Mouse (Mus musculus): ENCODE measurements around the gene Ckm. TPM values are rescaled to one million over a fixed set of nuclear protein-coding genes. Genes with fewer than 3 reads are reported as not detected.

Gene Ckm
- total RNA-seq, 2 experiments from 2014 or later: not detected

DNA sequence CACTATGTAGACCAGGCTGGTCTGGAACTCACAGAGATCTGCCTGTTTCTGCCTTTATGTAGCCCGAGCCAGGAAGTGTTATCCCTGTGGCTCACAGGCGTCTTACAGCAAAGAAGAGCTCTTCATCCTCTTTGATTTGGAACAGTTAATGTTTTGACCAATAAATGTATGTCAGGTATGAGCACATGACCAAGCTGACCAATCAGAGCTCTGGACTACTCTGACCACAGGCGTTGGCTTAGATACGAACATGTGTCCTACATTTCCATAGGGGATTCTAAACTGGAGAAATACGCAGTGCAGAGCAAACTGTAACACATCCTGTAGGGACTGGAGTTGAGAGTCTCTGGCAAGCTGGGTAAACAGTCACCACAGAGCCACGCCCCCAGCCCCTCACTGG, 22.3 kb downstream of the Ckm start:
- ATAC-seq (replicated peaks; ENCODE audit: low FRiP score, poor library complexity, severe bottlenecking): no peak

DNA sequence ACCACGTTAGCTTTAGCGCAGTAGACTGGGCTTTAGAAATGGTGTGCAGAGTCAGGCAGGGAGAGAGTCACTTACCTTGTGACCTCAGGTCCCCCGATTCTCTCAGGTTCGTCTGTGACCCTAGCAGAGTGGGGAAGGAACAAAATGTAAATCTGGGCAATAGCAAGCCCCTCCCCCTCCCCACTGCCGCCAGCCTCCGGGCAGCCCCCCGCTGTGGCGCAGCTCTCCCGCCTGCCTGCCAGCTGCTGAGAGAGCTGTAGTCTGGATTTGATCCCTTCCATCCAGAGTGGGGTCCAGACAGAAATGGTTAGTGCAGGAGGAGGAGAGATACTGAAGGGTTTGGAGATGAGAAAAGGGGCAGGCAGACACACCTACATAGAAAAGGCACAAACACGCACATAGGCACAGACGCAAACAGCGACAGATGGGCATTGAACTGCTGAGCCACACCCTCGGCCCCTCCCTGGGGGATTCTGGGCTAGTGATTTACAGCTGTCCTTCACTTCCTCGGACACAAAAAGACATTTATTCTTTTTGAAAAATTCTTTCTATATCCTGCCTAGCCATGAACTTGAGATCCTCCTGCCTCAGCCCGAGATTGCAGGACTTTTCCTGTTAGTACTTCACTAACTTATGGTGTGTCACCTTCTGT, 23.5 kb downstream of the Ckm start:
- ATAC-seq (replicated peaks; ENCODE audit: low FRiP score, poor library complexity, severe bottlenecking): no peak

DNA sequence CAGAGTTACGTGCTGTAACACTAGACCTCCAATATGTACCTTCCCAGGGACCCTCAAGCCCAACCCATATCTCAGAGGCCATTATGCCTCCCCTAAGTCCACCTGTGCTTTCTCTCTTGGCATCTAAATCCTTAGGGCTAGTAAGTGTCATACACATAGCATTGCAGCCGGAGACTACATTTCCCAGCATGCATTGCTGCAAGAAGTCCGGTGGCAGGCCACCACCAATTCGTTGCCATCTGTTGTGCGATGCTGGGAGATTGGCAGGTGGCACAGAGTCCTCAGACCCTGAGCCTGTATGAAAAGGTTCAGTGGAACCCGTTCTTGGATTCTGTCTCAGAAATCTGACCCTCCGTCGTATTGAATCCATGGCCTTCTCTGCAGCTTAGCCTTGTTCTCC, 25.1 kb downstream of the Ckm start:
- no peak for ATAC-seq (replicated peaks; ENCODE audit: low FRiP score, poor library complexity, severe bottlenecking)

DNA sequence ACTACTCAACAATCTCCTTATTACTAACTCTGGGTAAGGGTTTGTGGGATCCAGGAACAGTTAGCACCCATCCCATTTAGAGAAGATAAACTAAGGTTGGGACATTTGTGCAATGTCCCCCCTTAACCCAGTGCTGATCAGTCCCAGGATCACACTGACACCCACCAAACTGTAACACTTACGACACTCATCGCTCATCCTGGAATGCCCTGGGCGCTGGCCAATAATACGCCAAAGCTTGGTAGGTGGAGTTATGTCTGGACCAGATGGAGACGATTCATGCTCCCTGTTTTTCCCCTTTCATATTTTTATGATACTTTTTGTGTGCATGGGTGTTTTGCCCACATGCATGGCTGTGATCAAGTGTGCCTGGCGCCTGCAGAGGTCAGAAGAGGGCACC, 25.8 kb downstream of the Ckm start:
- no peak for ATAC-seq (replicated peaks; ENCODE audit: low FRiP score, poor library complexity, severe bottlenecking)

DNA sequence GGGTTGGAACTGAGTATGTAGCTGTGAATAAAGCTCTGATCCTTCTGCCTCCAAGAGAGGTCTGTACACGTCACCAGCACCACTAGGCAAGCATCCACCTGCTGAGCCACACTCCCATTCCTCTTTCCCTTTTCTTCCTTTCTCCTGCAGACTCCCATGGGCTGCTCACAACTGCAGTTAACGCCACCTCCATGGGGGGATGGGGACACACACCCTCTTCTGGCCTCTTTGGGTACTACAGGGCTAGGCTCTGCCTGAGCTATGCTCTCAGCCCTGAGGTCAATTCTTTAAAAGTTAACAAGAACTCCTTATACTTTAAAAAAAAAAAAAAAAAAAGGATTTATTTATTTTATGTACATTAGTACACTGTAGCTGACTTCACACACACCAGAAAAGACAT, 27.9 kb downstream of the Ckm start:
- ATAC-seq (replicated peaks; ENCODE audit: low FRiP score, poor library complexity, severe bottlenecking): no peak

DNA sequence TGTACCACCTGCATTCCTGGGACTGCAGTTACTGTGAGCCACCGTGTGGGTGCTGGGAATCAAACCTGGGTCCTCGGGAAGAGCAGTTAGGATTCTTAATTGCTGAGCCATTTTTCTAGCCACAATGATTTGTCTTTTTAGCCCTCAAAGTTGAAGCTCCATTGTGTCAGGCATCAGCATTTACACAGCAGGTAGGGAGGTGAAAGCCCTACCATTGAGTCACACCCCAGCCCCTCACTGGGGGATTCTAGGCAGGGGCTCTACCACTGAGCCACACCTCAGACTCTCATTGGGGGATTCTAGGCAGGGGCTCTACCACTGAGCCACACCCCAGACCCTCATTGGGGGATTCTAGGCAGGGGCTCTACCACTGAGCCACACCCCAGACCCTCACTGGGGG, 31.7 kb downstream of the Ckm start:
- ATAC-seq (replicated peaks; ENCODE audit: low FRiP score, poor library complexity, severe bottlenecking): no peak

DNA sequence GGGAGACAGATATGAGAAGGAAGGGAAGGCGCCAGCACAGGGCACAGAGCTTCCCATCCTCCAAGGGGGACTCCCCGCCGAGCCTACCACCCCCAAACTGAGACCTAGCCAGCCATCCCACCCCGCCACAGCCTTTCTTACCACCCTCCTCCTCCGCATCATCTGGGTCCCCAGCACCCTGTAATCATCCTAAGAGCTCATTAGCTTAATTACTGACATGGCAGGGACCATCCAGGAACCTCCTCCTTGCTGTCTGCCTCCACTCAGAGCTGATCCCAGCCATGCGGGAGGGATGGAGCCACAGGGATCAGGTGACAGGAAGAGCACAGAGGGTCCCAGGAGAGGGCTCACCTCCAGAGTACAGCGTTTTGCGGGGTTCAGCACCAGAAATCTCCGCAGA, 32.5 kb downstream of the Ckm start:
- ATAC-seq (replicated peaks; ENCODE audit: low FRiP score, poor library complexity, severe bottlenecking): no peak

- no peak for ATAC-seq (replicated peaks; ENCODE audit: low FRiP score, poor library complexity, severe bottlenecking)
Measured at GRCm38 (mm10) chr7:19441448-19442091, 37.0 kb downstream of the Ckm start.

DNA sequence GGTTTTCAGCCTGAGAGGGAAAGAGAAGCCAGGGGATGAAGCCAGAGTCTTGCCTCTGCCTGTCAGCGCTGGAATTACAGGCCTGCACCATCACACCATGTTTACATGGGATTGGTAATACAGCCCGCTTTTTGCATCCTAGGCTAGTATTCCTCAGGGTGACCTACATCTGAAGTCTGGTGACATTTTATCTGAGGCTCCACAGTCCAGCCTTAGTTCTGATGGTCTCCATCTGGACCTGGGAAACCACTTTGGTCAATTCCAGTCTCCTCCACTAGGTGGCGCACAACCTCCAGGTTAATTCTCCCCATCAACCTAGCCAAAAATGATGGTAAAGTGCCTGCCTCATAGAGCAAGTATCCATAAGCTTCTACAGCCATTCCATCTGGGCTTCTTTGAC, 38.8 kb downstream of the Ckm start:
- peak; percentile 46 for ATAC-seq (replicated peaks; ENCODE audit: low FRiP score, poor library complexity, severe bottlenecking)

DNA sequence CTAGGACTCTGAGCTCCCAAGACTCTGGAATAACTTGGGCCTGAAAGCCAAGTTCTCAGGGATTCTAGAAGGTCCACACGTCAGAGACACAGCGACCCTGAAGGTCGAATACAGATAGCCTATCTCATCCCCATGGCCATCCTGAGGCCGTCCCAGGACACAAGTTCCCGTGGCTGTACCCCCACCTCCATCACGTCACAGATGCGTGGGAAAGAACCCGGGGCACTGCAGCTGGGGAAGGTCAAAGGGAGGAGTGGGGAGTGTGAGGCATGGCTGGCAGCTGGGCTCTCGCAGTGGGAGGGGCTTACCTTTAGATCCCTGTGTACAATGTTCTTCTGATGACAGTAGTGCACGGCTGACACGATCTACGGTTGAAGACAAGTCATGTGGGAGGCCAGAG, 40.2 kb downstream of the Ckm start:
- ATAC-seq (replicated peaks; ENCODE audit: low FRiP score, poor library complexity, severe bottlenecking): no peak

DNA sequence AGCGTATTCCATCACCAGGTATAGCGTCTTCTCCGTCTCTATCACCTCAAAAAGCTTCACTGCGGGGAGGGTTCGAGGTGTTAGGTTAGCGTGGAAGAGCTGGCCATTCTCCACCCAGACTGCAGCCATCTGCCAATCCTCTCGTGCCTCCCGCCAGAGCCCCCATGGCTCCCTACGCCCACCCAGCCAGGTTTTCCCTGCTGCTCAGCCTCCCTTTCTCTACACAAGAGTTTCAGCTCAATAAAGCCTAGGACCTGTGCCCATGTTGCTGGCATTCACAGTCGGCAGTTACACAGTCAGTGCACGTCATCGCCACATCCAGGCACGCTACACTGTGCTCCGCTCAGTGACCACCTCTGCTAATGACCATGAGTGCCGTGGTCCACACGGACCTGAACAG, 43.1 kb downstream of the Ckm start:
- ATAC-seq (replicated peaks; ENCODE audit: low FRiP score, poor library complexity, severe bottlenecking): no peak

DNA sequence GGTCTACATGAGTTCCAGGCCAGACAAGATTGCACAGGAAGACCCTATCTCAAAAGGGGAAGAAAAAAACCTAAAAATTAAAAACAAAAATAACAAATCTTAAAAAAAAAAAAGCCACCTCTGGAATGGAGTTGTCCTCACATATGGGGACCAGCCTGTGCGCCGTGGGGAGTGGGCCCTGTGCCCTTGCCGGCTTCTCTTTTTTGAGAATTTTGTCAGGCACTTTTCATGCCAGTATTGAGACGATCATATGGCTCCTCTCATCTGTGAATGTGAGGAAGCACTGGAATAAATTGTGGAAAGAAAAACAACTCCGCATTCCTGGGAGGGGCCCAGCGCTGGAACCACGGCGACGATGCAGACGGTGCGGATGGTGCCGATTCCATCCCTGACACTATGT, 44.6 kb downstream of the Ckm start:
- ATAC-seq (replicated peaks; ENCODE audit: low FRiP score, poor library complexity, severe bottlenecking): no peak

DNA sequence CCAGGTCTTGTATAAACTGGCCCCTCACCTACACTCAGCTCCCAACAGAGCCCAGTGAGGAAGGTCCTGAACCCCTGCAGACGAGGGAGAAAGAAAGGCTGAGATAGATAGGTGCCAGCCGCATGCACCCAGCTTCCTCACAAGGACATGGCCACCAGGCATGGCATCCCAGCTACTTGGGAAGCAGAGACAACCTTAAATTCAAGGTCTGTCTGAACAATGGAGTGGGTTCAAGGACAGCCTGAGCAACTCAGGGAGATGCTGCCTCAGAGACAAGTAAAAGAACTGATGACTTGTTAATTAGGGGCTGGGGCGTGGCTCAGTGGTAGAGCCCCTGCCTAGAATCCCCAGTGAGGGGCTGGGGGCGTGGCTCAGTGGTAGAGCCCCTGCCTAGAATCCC, 50.6 kb downstream of the Ckm start:
- ATAC-seq (replicated peaks; ENCODE audit: low FRiP score, poor library complexity, severe bottlenecking): no peak

DNA sequence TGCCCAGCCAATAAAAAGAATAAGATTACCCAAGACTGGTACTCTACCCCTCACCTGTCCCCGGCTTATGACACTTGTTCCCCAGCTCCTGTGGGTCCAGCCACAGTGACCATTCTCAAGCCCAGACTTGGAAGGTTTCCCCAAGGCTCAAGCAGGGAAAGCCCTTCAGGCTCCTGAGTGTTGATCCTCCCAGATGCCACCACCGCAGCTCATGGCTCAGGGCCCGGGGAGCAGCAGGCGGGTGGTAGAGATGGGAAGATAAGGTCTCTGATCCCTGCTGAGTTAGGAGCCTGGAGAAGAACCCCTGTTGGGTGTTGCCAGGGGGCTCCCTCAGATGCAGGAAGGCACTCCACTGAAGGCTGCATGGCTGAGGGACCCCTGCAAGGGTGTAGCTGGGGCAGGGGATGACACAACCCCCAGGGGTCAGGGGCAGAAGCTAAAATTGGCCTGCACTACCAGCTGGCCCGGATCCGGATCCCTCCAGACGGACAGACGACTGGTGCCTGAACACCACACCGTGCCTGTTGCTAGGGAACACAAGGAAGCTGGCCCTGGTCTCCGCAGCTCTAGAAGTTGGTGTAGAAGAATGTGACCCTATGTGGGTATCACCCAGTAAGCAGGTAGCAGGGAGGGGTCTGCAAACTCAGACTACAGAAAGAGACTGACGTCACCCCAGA, 51.4 kb downstream of the Ckm start:
- ATAC-seq (replicated peaks; ENCODE audit: low FRiP score, poor library complexity, severe bottlenecking): 0 out of 2 replicates have a peak, but pooled peaks have one; percentile 23

DNA sequence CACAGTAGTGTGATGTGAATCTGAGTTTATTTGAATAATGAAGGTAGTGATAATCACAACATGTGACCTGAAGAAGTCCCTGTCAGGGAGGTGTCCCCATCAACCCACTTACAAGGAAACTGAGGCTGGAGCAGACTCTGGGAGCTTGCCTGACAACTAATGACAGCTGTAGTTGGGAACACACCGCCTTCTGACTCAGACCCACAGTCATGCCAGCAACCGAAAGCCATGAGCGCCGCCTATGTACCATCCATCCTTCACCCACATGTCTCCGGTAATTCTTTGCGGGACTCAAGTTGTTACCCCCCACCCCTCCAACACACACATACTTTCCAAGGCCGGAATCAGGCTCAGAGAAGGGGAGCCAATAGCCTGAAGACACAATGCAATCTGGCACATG, 52.1 kb downstream of the Ckm start:
- ATAC-seq (replicated peaks; ENCODE audit: low FRiP score, poor library complexity, severe bottlenecking): no peak

- ATAC-seq (replicated peaks; ENCODE audit: low FRiP score, poor library complexity, severe bottlenecking): 0 out of 2 replicates have a peak, but pooled peaks have one; percentile 12
Measured at GRCm38 (mm10) chr7:19457414-19458071, 53.0 kb downstream of the Ckm start.

DNA sequence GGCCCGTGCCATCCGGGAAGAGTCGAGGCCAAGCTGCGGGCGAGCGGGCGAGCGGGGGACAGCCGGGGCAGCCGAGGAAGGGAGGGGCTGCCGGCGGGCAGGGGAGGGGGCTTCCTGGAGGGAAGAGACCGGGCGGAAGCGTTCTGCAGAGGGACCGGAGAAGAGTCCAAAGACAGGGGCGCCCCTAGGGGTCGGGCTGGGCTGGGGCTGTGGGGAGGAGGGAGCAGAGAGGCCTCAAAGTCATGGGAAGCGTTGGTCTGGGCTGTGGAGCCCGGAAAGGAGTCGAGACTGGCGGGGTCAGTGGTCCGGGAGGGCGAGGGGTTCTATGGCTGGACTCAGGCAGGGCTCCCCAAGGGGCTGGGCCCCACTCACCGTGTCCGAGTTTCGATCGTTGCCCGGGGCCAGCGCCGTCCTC, 53.5 kb downstream of the Ckm start:
- ATAC-seq (replicated peaks; ENCODE audit: low FRiP score, poor library complexity, severe bottlenecking): no peak

DNA sequence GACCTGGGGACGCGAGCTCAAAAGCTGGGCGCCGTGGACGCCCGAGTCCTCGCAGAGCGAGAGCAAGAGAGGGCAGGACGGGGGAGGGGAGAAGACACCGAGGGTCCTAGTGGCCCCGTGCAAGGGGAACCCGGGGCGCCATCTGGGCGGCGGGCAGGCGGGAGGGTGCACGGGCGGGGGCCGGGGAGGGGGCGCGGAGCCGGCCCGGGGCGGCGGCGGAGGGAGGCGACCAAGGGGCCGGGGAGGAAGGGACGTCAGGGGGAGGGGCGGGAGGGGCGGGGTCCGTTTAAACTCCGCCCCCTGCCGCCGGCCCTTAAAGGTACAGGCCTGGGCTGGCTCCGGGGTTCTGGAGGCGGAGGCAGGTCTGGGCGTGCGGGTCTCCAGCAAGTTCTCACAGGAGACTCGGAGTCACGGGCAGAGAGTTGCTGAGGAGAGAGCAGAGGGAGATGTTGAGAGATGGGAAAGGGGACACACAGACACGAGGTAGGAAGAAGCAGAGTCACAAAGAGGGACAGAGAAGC, 54.1 kb downstream of the Ckm start, which contains the start of gene Mark4:
Gene Mark4 (minus strand): TSS at position 231 of the 521 bp plus-strand sequence.
- 0 out of 2 replicates have a peak, but pooled peaks have one; percentile 41 for ATAC-seq (replicated peaks; ENCODE audit: low FRiP score, poor library complexity, severe bottlenecking)

- ATAC-seq (replicated peaks; ENCODE audit: low FRiP score, poor library complexity, severe bottlenecking): no peak
Measured at GRCm38 (mm10) chr7:19459144-19459870, 54.7 kb downstream of the Ckm start.

DNA sequence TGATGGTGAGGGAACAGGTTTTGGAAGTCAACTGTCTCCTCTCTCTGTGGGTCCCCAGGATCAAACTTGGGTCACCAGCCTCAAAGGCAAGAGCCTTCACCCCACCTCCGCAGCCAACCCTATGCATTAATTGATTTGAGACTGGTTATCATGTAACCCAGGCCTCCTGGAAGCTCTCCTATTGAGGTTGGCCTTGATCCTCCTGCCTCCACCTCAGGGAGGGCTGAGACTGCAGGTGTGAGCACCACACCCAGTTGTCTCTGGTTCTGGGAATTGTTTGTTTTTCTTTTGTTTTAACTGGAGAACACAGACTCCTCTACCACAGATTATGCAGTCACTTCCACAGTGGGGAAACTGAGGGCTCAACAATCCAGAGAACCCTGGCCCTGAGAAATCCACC, 55.9 kb downstream of the Ckm start:
- no peak for ATAC-seq (replicated peaks; ENCODE audit: low FRiP score, poor library complexity, severe bottlenecking)
